Mouse (Mus musculus): ENCODE results near the gene Kcnq1. TPM values are rescaled to one million over a fixed set of nuclear protein-coding genes. Genes with fewer than 3 reads are reported as not detected.

Kcnq1 gene
- polyA plus RNA-seq, 1 experiment from 2014 or later, result 0.63 TPM

DNA sequence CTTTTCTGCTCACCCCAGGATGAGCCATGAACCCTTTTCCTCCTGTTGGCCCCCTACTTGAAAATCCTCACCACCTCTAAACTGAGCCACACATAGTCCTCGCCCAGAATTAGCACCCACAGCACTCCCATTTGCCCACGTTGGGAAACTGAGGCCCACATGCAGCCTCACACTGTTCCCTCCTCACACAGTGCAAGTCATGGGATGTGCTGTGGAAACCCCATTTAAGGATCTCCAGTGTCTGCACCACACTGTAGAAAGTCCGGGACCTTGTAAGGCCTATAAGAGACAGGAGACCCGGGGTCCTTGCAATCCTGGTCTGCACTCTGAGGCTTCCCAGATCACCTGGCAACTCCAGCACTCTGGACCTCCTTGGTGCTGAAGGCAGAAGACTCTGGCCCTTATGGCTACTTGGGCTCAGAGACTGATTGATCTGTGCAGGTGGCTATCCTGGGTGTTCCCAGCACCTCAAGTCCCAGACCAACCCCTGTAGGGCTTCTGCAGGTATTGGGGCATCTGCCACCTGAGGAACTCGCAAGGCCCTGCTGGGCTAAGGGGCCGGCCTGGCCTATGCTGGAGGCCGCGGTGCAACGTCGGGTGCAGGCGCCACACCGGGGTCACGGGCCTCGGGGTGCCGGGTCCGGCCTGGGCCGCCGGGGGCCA is 331.2 kb downstream of the Kcnq1 start:
- DNase-seq, result no peak
- no peak overlapping the region; the same call in 1 of the 2 replicates for H3K9ac ChIP-seq (replicated peaks)

DNA sequence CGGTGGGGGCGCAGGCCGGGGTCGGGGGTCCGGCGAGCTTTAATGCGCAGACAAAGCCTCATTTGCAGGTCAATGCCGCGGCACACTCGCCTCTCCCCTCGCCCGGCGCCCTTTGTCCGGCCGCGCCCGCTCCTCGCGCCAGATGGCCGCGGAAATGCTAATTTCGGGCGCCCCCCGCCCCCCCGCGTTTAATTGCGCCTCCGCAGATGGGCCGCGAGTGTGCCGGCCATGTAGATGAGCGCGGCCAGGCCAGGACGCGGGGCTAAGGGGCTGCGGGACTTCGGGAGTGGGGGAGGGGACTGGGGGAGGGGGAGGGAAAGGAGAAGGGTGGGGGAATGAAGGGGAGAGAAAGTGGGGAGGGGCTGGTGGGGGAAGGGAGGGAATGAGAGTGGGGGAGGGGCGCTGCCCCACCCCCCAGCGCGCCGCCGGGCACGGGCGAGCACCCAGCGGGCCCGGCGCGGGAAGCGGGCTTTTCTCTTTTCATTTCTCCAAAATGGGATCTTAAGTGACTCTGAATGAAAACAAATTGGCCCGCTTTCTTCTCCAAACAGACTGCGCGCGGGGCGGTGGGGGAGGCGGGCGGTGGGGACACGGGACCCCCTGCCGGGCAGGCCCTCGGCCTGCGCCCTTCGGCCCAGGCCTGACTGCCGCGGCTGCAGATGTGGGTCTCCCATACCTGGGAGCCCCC is 331.9 kb downstream of the Kcnq1 start:
- no peaks in the 10 kb centered on the region for H3K4me1 ChIP-seq (ENCODE audit: insufficient read depth)
- H3K27ac ChIP-seq (ENCODE audit: low read depth), result no peak overlapping the region
- WGBS (ENCODE audit: insufficient replicate concordance), result 6% methylated on average over 57 of the region's 63 CpGs
- H3K27me3 ChIP-seq (ENCODE audit: insufficient read depth, low read length), result peaks cover 25% of the 10 kb centered on the region
- DNase-seq, result no peak
- H3K9ac ChIP-seq (replicated peaks), result peak overlapping the region; percentile 6
- ATAC-seq, result peak; percentile 21; the same call in 1 of the 2 replicates
- peak overlapping the region; percentile 76 for H3K4me2 ChIP-seq (ENCODE audit: low read depth, low read length)
- TF ChIP-seq CTCF (IDR thresholded peaks at IDR 0.05; ENCODE audit: low read depth) (no peak), EP300 (IDR thresholded peaks at IDR 0.05; ENCODE audit: low read depth) (no peak)
- peak overlapping the region; percentile 43 for H3K4me3 ChIP-seq (ENCODE audit: low read depth, low read length)
- H3K9me3 ChIP-seq (ENCODE audit: low read length), result no peaks in the 10 kb centered on the region
- no peaks in the 10 kb centered on the region for H3K36me3 ChIP-seq (replicated peaks; ENCODE audit: insufficient read depth, low read length)

More for the DNA sequence above, 331.2 kb downstream of the Kcnq1 start:
- no peaks in the 10 kb centered on the region for H3K36me3 ChIP-seq (replicated peaks; ENCODE audit: insufficient read depth, low read length)
- no peak overlapping the region for H3K27ac ChIP-seq (ENCODE audit: low read depth)
- TF ChIP-seq CTCF (IDR thresholded peaks at IDR 0.05; ENCODE audit: low read depth), result no peak
- no peak for TF ChIP-seq EP300 (IDR thresholded peaks at IDR 0.05; ENCODE audit: low read depth)
- H3K4me1 ChIP-seq (ENCODE audit: insufficient read depth), result no peaks in the 10 kb centered on the region
- peak; percentile 31; the same call in 1 of the 2 replicates for ATAC-seq
- H3K4me2 ChIP-seq (ENCODE audit: low read depth, low read length), result peak overlapping the region; percentile 76
- H3K4me3 ChIP-seq (ENCODE audit: low read depth, low read length), result peak overlapping the region; percentile 43
- 22% methylated on average over 17 of the region's 18 CpGs for WGBS (ENCODE audit: insufficient replicate concordance)
- no peaks in the 10 kb centered on the region for H3K9me3 ChIP-seq (ENCODE audit: low read length)
- peaks cover 22% of the 10 kb centered on the region for H3K27me3 ChIP-seq (ENCODE audit: insufficient read depth, low read length)

DNA sequence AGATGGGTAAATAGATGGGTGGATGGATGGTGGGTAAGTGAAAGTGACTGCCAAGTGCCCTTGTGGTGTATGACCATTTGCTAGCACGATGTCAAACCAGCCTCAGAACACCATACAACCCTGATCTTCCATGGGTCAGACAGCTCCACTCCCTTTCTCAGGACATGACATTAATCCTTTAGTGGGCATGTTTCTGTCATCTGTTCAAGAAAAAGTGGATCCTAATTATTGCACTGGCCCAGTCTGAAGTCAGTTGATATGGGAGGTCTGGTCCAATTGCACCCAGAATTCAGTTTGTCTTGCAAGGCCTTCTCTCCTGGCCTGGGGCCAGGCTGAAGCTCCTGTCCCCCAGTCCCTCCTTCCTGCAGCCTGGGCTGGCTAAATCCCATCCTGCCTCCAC is 332.8 kb downstream of the Kcnq1 start:
- H3K36me3 ChIP-seq (replicated peaks; ENCODE audit: insufficient read depth, low read length), result no peaks in the 10 kb centered on the region
- ATAC-seq (no peak), DNase-seq (no peak)
- H3K9ac ChIP-seq (replicated peaks), result no peak overlapping the region
- H3K9me3 ChIP-seq (ENCODE audit: low read length), result no peaks in the 10 kb centered on the region
- H3K4me2 ChIP-seq (ENCODE audit: low read depth, low read length), result no peak overlapping the region
- H3K27me3 ChIP-seq (ENCODE audit: insufficient read depth, low read length), result peaks cover 35% of the 10 kb centered on the region
- TF ChIP-seq CTCF (IDR thresholded peaks at IDR 0.05; ENCODE audit: low read depth), result no peak
- TF ChIP-seq EP300 (IDR thresholded peaks at IDR 0.05; ENCODE audit: low read depth), result no peak
- no peaks in the 10 kb centered on the region for H3K4me1 ChIP-seq (ENCODE audit: insufficient read depth)
- no peak overlapping the region for H3K27ac ChIP-seq (ENCODE audit: low read depth)
- WGBS (ENCODE audit: insufficient replicate concordance), result 54% methylated on average over 1 of the region's 1 CpGs
- H3K4me3 ChIP-seq (ENCODE audit: low read depth, low read length), result no peak overlapping the region

DNA sequence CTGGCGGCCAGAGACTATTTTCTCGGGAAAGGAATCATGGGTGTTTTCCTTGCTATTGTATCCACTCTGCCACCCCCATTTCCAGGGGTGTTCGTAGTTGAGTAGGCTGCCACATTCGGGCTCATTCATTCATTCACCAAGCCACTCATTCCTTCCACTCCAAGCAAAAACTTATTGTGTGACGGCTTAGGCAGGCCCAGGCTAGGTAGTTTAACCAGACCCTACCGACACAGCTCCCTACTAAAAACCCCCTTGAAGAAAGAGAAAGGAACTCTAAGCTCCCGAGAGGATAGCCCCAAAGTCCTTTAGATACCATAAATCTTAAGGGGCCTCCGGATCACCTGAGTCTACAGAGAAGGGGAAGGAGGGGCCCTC is 338.4 kb downstream of the Kcnq1 start:
- Histone ChIP-seq H3K27ac (ENCODE audit: low read depth) (no peak overlapping the region), H3K4me3 (ENCODE audit: low read depth, low read length) (no peak overlapping the region), H3K27me3 (ENCODE audit: insufficient read depth, low read length) (peaks cover 53% of the 10 kb centered on the region), H3K4me2 (ENCODE audit: low read depth, low read length) (no peak overlapping the region), H3K9ac (replicated peaks) (no peak overlapping the region), H3K9me3 (ENCODE audit: low read length) (no peaks in the 10 kb centered on the region), H3K4me1 (ENCODE audit: insufficient read depth) (peaks cover 3% of the 10 kb centered on the region; the same call in 1 of the 2 replicates), H3K36me3 (replicated peaks; ENCODE audit: insufficient read depth, low read length) (no peaks in the 10 kb centered on the region)
- DNase-seq, result no peak
- TF ChIP-seq CTCF (IDR thresholded peaks at IDR 0.05; ENCODE audit: low read depth) (no peak), EP300 (IDR thresholded peaks at IDR 0.05; ENCODE audit: low read depth) (no peak)
- no peak for ATAC-seq
- 45% methylated on average over 8 of the region's 8 CpGs for WGBS (ENCODE audit: insufficient replicate concordance)

DNA sequence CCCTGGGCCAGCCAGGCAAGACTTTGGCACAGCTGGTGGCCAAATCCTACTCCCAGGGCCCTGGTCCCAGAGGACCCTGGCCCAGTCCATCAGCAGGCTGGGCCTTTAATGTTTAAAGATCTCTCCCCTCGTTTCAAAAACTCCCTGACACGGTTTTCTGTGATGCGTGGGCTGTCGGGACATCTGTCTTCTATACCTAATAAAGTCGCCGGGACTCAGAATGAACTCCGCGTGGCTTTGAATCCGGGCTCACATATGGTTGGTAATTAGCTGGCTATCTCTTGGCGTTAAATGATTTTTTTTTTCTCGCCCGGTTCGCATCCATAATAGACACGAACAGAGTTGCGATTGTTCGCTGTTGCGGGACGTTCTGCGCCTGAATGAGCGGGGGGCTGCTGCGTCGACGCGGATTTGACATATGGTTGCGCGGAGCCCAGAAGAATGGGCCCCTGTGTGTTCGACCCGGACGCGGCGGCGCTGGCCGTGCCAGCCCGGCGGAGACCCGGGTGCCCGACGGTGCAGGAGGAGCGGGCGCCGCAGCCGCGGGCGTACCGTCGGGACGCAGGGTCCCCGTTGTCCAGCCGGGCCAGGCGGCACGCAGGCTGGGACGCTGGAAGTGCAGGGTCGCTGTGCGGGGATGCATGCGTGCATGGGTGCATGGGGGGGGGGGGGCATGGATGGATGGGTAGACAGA is 338.9 kb downstream of the Kcnq1 start:
- Histone ChIP-seq H3K4me3 (ENCODE audit: low read depth, low read length) (peak overlapping the region; percentile 39), H3K9me3 (ENCODE audit: low read length) (no peaks in the 10 kb centered on the region), H3K27me3 (ENCODE audit: insufficient read depth, low read length) (peaks cover 53% of the 10 kb centered on the region), H3K36me3 (replicated peaks; ENCODE audit: insufficient read depth, low read length) (no peaks in the 10 kb centered on the region), H3K9ac (replicated peaks) (no peak overlapping the region), H3K4me1 (ENCODE audit: insufficient read depth) (peaks cover 3% of the 10 kb centered on the region; the same call in 1 of the 2 replicates), H3K27ac (ENCODE audit: low read depth) (no peak overlapping the region), H3K4me2 (ENCODE audit: low read depth, low read length) (peak overlapping the region; percentile 58)
- no peak for TF ChIP-seq EP300 (IDR thresholded peaks at IDR 0.05; ENCODE audit: low read depth)
- no peak for TF ChIP-seq CTCF (IDR thresholded peaks at IDR 0.05; ENCODE audit: low read depth)
- ATAC-seq (no peak), DNase-seq (no peak)
- WGBS (ENCODE audit: insufficient replicate concordance), result 7% methylated on average over 55 of the region's 55 CpGs
